Mouse (Mus musculus): ENCODE data around the gene Pdpr. TPM values are rescaled to one million over a fixed set of nuclear protein-coding genes. Genes with fewer than 3 reads are reported as not detected.
"Not testable (repeated sequence)": the region's sequence is repeated elsewhere in the genome, so short reads cannot be mapped to it uniquely, and the experiment has no call there.

Gene Pdpr
- total RNA-seq (2021): 10 to 100 TPM; 86.2 to 88.0 TPM
- long read RNA-seq, experiment 1, full-length matches to known transcripts: 2 of 20 reads
- long read RNA-seq, experiment 1, partial matches to known transcripts: 0 of 20 reads
- long read RNA-seq, experiment 1, other reads (novel, unspliced or antisense): 18 of 20 reads
- long read RNA-seq, experiment 2, full-length matches to known transcripts: 1 of 24 reads
- long read RNA-seq, experiment 2, partial matches to known transcripts: 0 of 24 reads
- long read RNA-seq, experiment 2, other reads (novel, unspliced or antisense): 23 of 24 reads

- intact Hi-C loops (cut with DNase I): loop anchor here (5.0 to 10.0 kb wide), 2 partner anchors 342 to 469 kb away; no protein-coding TSS in a partner anchor
- DNase-seq: peak; percentile 94 to 95
These were observed at the start of gene Pdpr for GRCm38 (mm10) chr8:111093865-111094718. Pdpr (plus strand) TSS chr8:111094630.

GRCm38 (mm10) chr8:111048694-111049093 is 45.7 kb upstream of the Pdpr start:
- intact Hi-C loops (cut with DNase I): no loop called here
- no peak for DNase-seq

- DNase-seq: no peak
These were observed 45.3 kb upstream of the Pdpr start for GRCm38 (mm10) chr8:111049106-111049505.

GRCm38 (mm10) chr8:111053827-111054518 is 40.5 kb upstream of the Pdpr start:
- intact Hi-C loops (cut with DNase I): no loop called here
- peak; percentile 34 to 40 for DNase-seq

More at GRCm38 (mm10) chr8:111049106-111049505, 45.3 kb upstream of the Pdpr start:
- intact Hi-C loops (cut with DNase I): no loop called here

GRCm38 (mm10) chr8:111055031-111055634 is 39.3 kb upstream of the Pdpr start:
- no peak for DNase-seq
- intact Hi-C loops (cut with DNase I): no loop called here

GRCm38 (mm10) chr8:111055661-111056060 is 38.8 kb upstream of the Pdpr start:
- intact Hi-C loops (cut with DNase I): loop anchor here (2.0 kb wide), 1 partner anchor 35 kb away; no protein-coding TSS in a partner anchor
- DNase-seq: no peak

- peak; percentile 93 to 94 for DNase-seq
- intact Hi-C loops (cut with DNase I): loop anchor here (2.0 kb wide), 1 partner anchor 35 kb away; no protein-coding TSS in a partner anchor
These were observed 38.2 kb upstream of the Pdpr start, which contains the start of gene Exosc6 for GRCm38 (mm10) chr8:111056158-111056663. Exosc6 (plus strand) TSS chr8:111056339.

- DNase-seq: peak; percentile 37 to 41
- intact Hi-C loops (cut with DNase I): loop anchor here (2.0 kb wide), 1 partner anchor 34 kb away; no protein-coding TSS in a partner anchor
These were observed 37.6 kb upstream of the Pdpr start for GRCm38 (mm10) chr8:111056691-111057293.

GRCm38 (mm10) chr8:111058946-111059572 is 35.4 kb upstream of the Pdpr start:
- intact Hi-C loops (cut with DNase I): no loop called here
- no peak for DNase-seq

GRCm38 (mm10) chr8:111061688-111062071 is 32.8 kb upstream of the Pdpr start:
- intact Hi-C loops (cut with DNase I): no loop called here
- DNase-seq: no peak

- intact Hi-C loops (cut with DNase I): no loop called here
- DNase-seq: peak; percentile 86 to 90
These were observed 32.2 kb upstream of the Pdpr start for GRCm38 (mm10) chr8:111062072-111062757.

GRCm38 (mm10) chr8:111062893-111063292 is 31.5 kb upstream of the Pdpr start:
- DNase-seq: no peak
- intact Hi-C loops (cut with DNase I): no loop called here

- DNase-seq: no peak
- intact Hi-C loops (cut with DNase I): no loop called here
These were observed 28.1 kb upstream of the Pdpr start for GRCm38 (mm10) chr8:111066308-111066707.

- no peak for DNase-seq
- intact Hi-C loops (cut with DNase I): no loop called here
These were observed 27.0 kb upstream of the Pdpr start for GRCm38 (mm10) chr8:111067439-111067838.

- intact Hi-C loops (cut with DNase I); DNase-seq: not testable (repeated sequence)
These were observed 25.8 kb upstream of the Pdpr start for GRCm38 (mm10) chr8:111068660-111069059.

GRCm38 (mm10) chr8:111075926-111076325 is 18.5 kb upstream of the Pdpr start:
- intact Hi-C loops (cut with DNase I): no loop called here
- DNase-seq: no peak

GRCm38 (mm10) chr8:111079461-111079860 is 15.0 kb upstream of the Pdpr start:
- intact Hi-C loops (cut with DNase I): no loop called here
- no peak for DNase-seq

GRCm38 (mm10) chr8:111079861-111080271 is 14.6 kb upstream of the Pdpr start:
- intact Hi-C loops (cut with DNase I): no loop called here

More at GRCm38 (mm10) chr8:111079861-111080271, 14.6 kb upstream of the Pdpr start:
- DNase-seq: peak in 1 of 2 experiments; percentile 37

Data from heart, postnatal 14 days (tissue).